In genomic region chr15:87054186-87054585, GRCm38 (mm10) we compare ENCODE assay signal across 12 mouse cellular contexts.
"Had no signal": no experiment of that assay in that cellular context is flagged by ENCODE, and none has a peak within 500 bp of the region (broad histone marks: within the 10 kb centered on the region; RNA-seq: fewer than 3 reads in every experiment).

No protein-coding gene starts in this region.

- DNase-seq: kidney, adult 11 months; kidney, adult 8-10 months; kidney, postnatal 10 days; kidney, postnatal 36 days; liver, embryonic 13.5 days; lung, adult 2 months; lung, postnatal 14 days; lung, postnatal 4 days; midbrain, embryonic 14.5 days; right cerebral cortex, adult 18-20 months; spleen, adult 18-20 months; thymus, postnatal 25 days had no signal
